Mouse (Mus musculus): Measurements from ENCODE around the gene Casp7. TPM values are rescaled to one million over a fixed set of nuclear protein-coding genes. Genes with fewer than 3 reads are reported as not detected.

Gene Casp7
- total RNA-seq, 2 experiments from 2014 or later, result 2.0 to 2.5 TPM

GRCm38 (mm10) chr19:56422476-56423338 lies 25.8 kb downstream of the Casp7 start:
- peak; percentile 88 to 99 for DNase-seq (ENCODE audit: extremely low spot score in 1 of 2, low spot score in 1 of 2)

- no peak for DNase-seq (ENCODE audit: extremely low spot score in 1 of 2, low spot score in 1 of 2)
Observed at GRCm38 (mm10) chr19:56423370-56423769, 26.4 kb downstream of the Casp7 start.

DNA sequence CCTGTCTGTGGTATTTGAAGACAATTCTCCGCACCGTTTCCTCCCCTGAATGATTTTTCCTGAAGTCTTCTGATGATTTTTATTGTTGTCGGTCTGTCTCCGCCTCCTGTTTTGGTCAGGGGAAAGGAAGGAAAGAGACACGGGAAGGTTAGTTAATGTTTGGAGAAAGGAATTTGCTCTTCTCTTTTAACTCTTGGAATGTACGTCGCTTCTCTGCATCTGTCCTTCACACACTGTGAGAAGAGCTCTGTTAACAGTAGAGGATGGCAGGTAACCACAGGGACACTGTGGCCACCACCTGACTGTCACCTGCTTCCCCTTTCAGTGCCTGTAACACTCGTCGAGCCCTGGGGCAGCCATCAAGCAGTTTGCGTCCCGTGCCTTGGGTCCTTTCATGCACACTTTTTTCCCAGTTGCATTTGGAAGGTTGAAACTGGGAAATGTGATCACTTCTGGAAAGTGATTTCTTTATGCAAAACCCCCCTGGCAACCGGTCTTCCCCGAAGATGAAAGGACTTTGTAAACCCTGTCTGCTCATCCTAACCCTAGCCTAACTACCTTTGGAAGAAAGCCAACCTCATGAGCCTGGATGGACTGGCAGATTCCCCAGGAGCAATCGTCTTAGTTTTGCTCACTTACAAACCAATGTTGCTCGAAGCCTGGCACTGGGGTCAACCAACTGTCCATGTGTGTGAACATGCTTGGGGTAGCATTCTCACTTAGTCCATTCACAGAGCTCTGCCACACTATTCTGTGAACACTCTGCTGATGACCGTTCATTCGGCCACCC lies 27.9 kb downstream of the Casp7 start:
- DNase-seq (ENCODE audit: extremely low spot score in 1 of 2, low spot score in 1 of 2), result no peak

GRCm38 (mm10) chr19:56425492-56425891 lies 28.6 kb downstream of the Casp7 start:
- no peak for DNase-seq (ENCODE audit: extremely low spot score in 1 of 2, low spot score in 1 of 2)

DNA sequence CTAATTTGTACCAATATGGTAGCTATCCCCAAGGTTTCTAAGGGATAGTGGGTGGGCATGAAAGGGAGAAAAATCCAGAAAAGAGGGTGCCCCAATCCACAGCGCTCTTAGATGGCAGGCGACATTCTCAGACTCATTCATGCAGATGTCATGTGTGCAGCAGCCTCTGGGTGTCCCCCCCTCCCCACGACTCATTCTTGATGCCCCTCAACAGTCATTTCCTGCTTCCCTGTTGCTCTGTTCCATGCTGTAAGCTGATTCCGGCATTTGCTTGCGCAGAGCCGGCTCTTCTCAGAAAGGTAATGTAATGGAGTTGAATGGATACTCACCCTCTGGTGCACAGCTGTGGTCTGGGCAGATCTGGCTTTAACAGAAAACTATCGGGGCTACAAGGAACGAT lies 33.4 kb downstream of the Casp7 start:
- no peak for DNase-seq (ENCODE audit: extremely low spot score in 1 of 2, low spot score in 1 of 2)

DNA sequence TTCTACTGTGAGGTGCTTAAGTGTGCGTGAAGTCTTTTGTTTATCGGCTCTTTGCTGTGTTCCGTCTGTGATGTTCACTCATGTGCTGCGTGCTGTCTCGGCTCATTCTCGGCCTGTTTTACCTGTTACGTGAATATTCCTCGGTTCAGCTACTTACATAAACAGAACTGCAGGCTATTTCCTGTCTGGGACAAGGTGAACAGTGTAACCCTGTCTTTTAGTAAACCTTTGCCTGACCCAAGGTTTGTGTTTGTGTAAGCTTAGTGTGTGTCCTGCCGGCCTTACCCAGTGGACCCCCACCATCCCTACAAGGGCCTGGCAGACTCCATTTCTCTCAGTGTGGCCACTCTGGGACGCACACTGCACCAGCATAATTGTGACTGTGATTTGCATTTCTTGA lies 35.8 kb downstream of the Casp7 start:
- DNase-seq (ENCODE audit: extremely low spot score in 1 of 2, low spot score in 1 of 2), result no peak

DNA sequence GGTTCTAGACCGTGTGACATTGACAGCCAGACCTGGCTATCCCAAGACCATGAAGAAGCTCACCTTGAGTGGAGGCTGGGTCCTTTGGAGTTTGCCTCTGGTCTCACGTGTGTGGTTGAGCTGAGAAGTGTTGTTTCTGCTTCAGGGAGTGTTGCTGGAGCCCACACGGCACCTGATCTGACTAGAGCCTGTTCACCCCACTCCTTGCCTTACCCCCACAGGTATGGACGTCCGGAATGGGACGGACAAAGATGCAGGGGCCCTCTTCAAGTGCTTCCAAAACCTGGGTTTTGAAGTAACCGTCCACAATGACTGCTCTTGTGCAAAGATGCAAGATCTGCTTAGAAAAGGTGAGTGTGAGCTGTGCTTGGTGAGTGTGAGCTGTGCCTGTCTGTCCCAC lies 36.7 kb downstream of the Casp7 start:
- no peak for DNase-seq (ENCODE audit: extremely low spot score in 1 of 2, low spot score in 1 of 2)

DNA sequence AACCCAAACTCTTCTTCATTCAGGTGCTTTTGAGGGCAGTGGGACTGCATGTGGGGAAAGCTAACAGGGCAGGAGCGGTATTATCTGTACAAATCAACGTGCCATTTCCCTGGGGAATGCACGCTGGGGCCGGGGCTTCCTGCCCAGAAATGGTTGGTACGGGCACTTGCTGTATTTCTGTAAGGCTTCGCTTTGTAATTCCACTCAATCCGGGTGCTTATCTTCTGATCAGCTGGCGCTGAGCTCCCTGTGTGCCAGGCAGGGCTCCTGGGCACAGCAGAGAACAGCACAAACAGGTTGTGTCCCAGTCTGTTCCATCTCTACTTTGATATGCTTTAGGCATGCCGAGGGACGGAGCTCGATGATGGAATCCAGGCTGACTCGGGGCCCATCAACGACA lies 39.5 kb downstream of the Casp7 start:
- peak in 1 of 2 experiments; percentile 20 for DNase-seq (ENCODE audit: extremely low spot score in 1 of 2, low spot score in 1 of 2)

GRCm38 (mm10) chr19:56438357-56439071 lies 41.6 kb downstream of the Casp7 start:
- DNase-seq (ENCODE audit: extremely low spot score in 1 of 2, low spot score in 1 of 2), result no peak

DNA sequence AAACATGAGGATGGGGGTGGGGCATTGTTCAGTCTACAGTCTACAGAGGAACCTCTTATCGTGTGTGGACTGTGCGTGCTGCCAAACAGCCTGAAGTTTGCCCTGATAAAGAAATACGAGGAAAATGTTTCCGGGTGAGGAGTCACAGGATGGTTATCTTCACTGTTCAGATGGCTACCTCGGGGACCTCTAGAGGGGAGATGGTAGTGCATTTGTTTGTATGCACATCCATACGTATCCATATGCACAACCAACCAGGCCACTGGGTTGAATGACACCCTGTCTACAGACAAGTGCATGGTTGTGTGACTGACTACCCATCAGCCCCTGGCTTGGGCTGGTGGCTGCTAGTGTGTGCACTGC lies 42.1 kb downstream of the Casp7 start:
- DNase-seq (ENCODE audit: extremely low spot score in 1 of 2, low spot score in 1 of 2), result no peak

DNA sequence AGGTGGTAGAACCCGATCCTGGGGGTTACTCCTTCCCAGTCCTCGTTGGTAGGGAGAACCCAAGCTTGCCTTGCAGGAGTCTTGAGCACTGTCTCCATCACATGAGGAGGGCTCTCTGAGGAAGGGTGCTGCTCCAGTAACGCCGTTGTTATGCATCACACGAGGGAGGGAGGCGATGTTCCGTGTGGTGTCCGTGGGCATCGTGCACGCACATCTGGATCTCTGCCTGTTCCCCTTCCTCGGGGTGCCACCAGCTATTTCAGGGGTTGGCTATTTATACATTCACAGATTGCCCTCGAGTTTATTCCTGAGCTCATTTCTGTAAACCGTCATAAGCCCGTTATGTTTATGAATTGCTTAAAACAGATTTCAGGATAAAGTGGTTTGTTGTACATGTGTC lies 46.5 kb downstream of the Casp7 start:
- no peak for DNase-seq (ENCODE audit: extremely low spot score in 1 of 2, low spot score in 1 of 2)

GRCm38 (mm10) chr19:56448784-56449183 lies 51.9 kb downstream of the Casp7 start:
- DNase-seq (ENCODE audit: extremely low spot score in 1 of 2, low spot score in 1 of 2), result no peak

- no peak for DNase-seq (ENCODE audit: extremely low spot score in 1 of 2, low spot score in 1 of 2)
Observed at GRCm38 (mm10) chr19:56449537-56449936, 52.6 kb downstream of the Casp7 start.

GRCm38 (mm10) chr19:56450892-56451291 lies 54.0 kb downstream of the Casp7 start:
- no peak for DNase-seq (ENCODE audit: extremely low spot score in 1 of 2, low spot score in 1 of 2)

- no peak for DNase-seq (ENCODE audit: extremely low spot score in 1 of 2, low spot score in 1 of 2)
Observed at GRCm38 (mm10) chr19:56451867-56452266, 54.9 kb downstream of the Casp7 start.

DNA sequence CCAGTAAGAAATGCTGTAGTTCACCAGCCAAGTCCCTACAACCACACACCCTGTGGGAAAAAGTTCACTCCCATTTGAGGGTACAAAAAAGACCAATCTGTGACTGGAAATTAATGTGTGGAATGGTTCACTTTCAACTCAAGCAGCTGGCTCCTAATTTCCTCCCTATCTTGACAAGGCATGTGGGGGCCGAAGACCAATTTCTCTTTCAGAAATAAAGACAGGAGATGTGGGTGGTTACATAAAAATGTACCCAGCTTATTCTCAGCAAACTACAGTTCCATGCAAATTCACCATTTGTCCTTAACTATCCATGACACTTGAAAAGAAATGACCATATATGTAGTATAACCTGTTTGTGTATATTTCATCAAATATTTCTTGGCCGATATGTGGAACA lies 55.5 kb downstream of the Casp7 start:
- DNase-seq (ENCODE audit: extremely low spot score in 1 of 2, low spot score in 1 of 2), result no peak

GRCm38 (mm10) chr19:56454862-56455261 lies 57.9 kb downstream of the Casp7 start:
- no peak for DNase-seq (ENCODE audit: extremely low spot score in 1 of 2, low spot score in 1 of 2)

GRCm38 (mm10) chr19:56455369-56455768 lies 58.4 kb downstream of the Casp7 start:
- no peak for DNase-seq (ENCODE audit: extremely low spot score in 1 of 2, low spot score in 1 of 2)

- DNase-seq (ENCODE audit: extremely low spot score in 1 of 2, low spot score in 1 of 2), result no peak
Observed at GRCm38 (mm10) chr19:56457569-56457968, 60.6 kb downstream of the Casp7 start.

DNA sequence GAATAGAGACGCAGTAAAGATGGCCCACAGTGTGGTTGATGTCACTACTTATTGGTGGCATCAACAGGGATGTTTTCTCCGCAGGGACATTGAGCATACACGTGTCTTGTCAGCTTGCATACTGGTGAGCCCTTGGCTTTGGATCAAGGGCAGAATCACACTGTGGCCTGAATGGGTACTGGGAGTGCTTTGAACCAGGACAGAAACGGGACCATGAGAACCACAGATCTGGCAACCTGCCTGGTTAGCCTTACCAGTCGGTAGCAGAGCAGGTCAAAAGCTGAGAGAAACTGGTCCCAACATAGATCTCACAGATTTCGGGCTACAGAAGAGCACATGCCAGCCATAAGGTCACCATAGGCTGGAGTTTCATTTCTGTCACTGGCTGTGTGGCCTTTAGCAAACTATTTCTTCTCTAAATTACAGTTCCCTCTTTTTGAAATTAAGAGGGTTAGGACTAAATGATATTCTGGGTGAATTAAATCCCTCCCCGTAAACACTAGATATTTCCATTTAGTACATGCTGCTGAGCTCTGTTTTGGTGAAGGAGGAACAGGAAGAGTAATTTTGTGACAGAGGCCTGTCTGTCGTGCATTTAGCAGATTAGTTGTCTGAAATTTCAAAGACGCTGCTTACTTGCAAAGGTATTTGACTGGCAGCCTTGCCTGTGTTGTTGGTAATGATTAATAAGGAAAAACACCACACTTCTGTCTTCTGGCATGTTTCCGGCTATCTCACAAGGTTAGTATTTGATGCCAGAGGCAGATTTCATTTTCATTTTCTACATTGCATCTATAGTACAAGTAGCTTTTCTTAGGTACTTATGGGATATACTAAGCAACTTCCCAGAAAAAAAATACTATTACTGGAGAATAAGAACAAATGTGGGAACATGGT lies 62.5 kb downstream of the Casp7 start:
- no peak for DNase-seq (ENCODE audit: extremely low spot score in 1 of 2, low spot score in 1 of 2)
